Mouse (Mus musculus) heart, embryonic 12.5 days (tissue): ENCODE measurements around the gene Mtif3. TPM values are rescaled to one million over a fixed set of nuclear protein-coding genes. Genes with fewer than 3 reads are reported as not detected.
A peak's percentile ranks its signal among the peaks of the same experiment; 100 is the strongest.
"Not testable (repeated sequence)": the region's sequence is repeated elsewhere in the genome, so short reads cannot be mapped to it uniquely, and the experiment has no call there.

ENCODE experiments used
- ATAC-seq: fragments of 200-750 bp; cut with Nextera tagmentation; 2 replicates; pipeline ENCODE4 v1.8.0; 2017; ENCODE audit warnings: moderate TSS enrichment, moderate library complexity; ENCODE audit not compliant: insufficient number of reproducible peaks, low FRiP score
- H3K27ac ChIP-seq: fragments of 300-500 bp; sonication (generic); 2 replicates; pipeline ENCODE4 v1.5.1; 2016; ENCODE audit warnings: mild to moderate bottlenecking, moderate library complexity; ENCODE audit not compliant: poor library complexity, severe bottlenecking
- H3K27me3 ChIP-seq: fragments of 300-500 bp; sonication (generic); replicated peaks from 2 replicates; pipeline ENCODE4 v1.6.1; 2016; ENCODE audit warnings: mild to moderate bottlenecking, moderate library complexity
- H3K36me3 ChIP-seq: fragments of 300-500 bp; sonication (generic); 2 replicates; pipeline ENCODE4 v1.6.1; 2016; ENCODE audit warnings: mild to moderate bottlenecking, moderate library complexity
- H3K4me1 ChIP-seq: fragments of 300-500 bp; sonication (generic); replicated peaks from 2 replicates; pipeline ENCODE4 v1.6.1; 2016; ENCODE audit warnings: mild to moderate bottlenecking
- H3K4me2 ChIP-seq: fragments of 300-500 bp; sonication (generic); 2 replicates; pipeline ENCODE4 v1.6.1; 2016; ENCODE audit warnings: mild to moderate bottlenecking, moderate library complexity
- H3K4me3 ChIP-seq: fragments of 300-500 bp; sonication (generic); 2 replicates; pipeline ENCODE4 v1.5.1; 2016; ENCODE audit warnings: mild to moderate bottlenecking
- H3K9ac ChIP-seq: fragments of 300-500 bp; sonication (generic); 2 replicates; pipeline ENCODE4 v1.6.1; 2016; ENCODE audit warnings: mild to moderate bottlenecking, moderate library complexity
- H3K9me3 ChIP-seq: fragments of 300-500 bp; sonication (generic); replicated peaks from 2 replicates; pipeline ENCODE4 v1.6.1; 2016; ENCODE audit warnings: mild to moderate bottlenecking, moderate library complexity
- WGBS: fragments of 180-500 bp; shearing (Covaris S2); methylation state at CpG from one replicate; pipeline ENCODE4 v1.1.7; 2016; 5-methylcytosine and 5-hydroxymethylcytosine counted together
- polyA plus RNA-seq: library from polyadenylated mRNA; unstranded; fragments of >200 nt; fragmentation: Nextera tagmentation; extraction: Ambion mirVana; gene quantifications from 2 replicates; pipeline ENCODE4 v1.2.1, GENCODE M21; 2016

Mtif3 gene
- polyA plus RNA-seq, 1 experiment from 2014 or later = 17.1 TPM

- peak; percentile 94 for ATAC-seq
- Histone ChIP-seq H3K4me1 (peaks cover 11% of the 10 kb centered on the region; the same call in 1 of the 2 replicates), H3K27me3 (no peaks in the 10 kb centered on the region), H3K4me3 (peak within 1 kb of the TSS; percentile 81), H3K9me3 (peaks cover 3% of the 10 kb centered on the region; the same call in 1 of the 2 replicates), H3K4me2 (peak within 1 kb of the TSS; percentile 89), H3K27ac (peak within 1 kb of the TSS; percentile 53; the same call in 1 of the 2 replicates), H3K9ac (peak within 1 kb of the TSS; percentile 81), H3K36me3 (peaks cover 32% of the 10 kb centered on the region)
- under 1% methylated on average over 62 of the region's 62 CpGs for WGBS
Measured at GRCm38 (mm10) chr5:146948508-146949088, 15.0 kb downstream of the Mtif3 start, which contains the start of gene Gtf3a. Gene Gtf3a, plus strand, starts transcription at chr5:146948657.

GRCm38 (mm10) chr5:146948041-146948507 lies 15.5 kb downstream of the Mtif3 start:
- H3K4me3 ChIP-seq = peak overlapping the region; percentile 81
- H3K4me2 ChIP-seq = peak overlapping the region; percentile 89
- peak overlapping the region; percentile 53; the same call in 1 of the 2 replicates for H3K27ac ChIP-seq
- H3K27me3 ChIP-seq = no peaks in the 10 kb centered on the region
- H3K9ac ChIP-seq = peak overlapping the region; percentile 81
- ATAC-seq = no peak
- H3K9me3 ChIP-seq = peaks cover 3% of the 10 kb centered on the region; the same call in 1 of the 2 replicates
- peaks cover 11% of the 10 kb centered on the region; the same call in 1 of the 2 replicates for H3K4me1 ChIP-seq
- WGBS = 18% methylated on average over 10 of the region's 10 CpGs
- peaks cover 27% of the 10 kb centered on the region for H3K36me3 ChIP-seq

DNA sequence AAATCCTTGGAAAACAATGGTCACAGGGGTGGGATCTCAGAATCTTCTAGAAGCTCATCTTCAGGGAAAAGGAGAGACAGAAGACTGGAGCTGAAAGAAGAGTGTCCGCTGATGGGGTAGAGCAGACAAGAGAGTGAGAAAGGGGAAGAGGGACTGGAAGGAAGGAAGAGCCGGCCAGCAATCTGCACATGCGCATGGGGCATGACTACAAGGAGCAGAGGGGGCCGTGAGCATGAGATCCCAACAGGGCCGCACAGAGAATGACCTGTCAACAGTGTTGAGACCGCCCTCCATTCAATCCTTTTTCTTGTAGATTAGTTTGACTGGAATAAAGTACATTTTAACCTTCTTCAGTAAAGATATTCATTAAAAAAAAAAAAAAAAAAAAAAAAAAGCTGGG lies 16.1 kb downstream of the Mtif3 start:
- Histone ChIP-seq H3K9me3 (peaks cover 3% of the 10 kb centered on the region; the same call in 1 of the 2 replicates), H3K36me3 (peaks cover 21% of the 10 kb centered on the region), H3K9ac (no peak overlapping the region), H3K4me2 (no peak overlapping the region), H3K27ac (no peak overlapping the region), H3K27me3 (no peaks in the 10 kb centered on the region), H3K4me1 (peaks cover 11% of the 10 kb centered on the region; the same call in 1 of the 2 replicates), H3K4me3 (no peak overlapping the region)
- 82% methylated on average over 6 of the region's 6 CpGs for WGBS
- no peak for ATAC-seq

- 81% methylated on average over 9 of the region's 9 CpGs for WGBS
- Histone ChIP-seq H3K4me2 (no peak overlapping the region), H3K4me3 (no peak overlapping the region), H3K9me3 (peaks cover 3% of the 10 kb centered on the region; the same call in 1 of the 2 replicates), H3K9ac (no peak overlapping the region), H3K36me3 (peaks cover 13% of the 10 kb centered on the region), H3K4me1 (peaks cover 11% of the 10 kb centered on the region; the same call in 1 of the 2 replicates), H3K27ac (no peak overlapping the region), H3K27me3 (no peaks in the 10 kb centered on the region)
- no peak for ATAC-seq
Measured at GRCm38 (mm10) chr5:146946682-146947081, 16.9 kb downstream of the Mtif3 start.

DNA sequence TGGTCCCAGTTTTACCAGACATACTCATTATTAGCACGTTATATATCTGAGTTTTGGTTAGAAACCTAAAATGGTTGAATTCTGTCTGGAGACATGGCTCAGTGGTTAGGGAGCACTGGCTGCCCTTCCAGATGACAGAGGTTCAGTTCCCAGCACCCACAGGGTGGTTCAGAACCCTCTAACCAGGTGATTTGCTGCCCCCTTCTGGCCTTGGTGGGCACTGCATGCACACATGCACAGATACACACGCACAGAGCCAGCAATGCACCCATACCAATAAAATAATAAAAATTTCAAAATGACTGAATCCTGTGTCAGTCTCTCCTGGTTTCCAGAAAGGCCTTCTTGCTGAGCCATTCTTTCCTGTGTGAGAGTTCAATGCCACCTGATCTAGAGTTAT lies 19.0 kb downstream of the Mtif3 start:
- H3K4me3 ChIP-seq = no peak overlapping the region
- peaks cover 3% of the 10 kb centered on the region; the same call in 1 of the 2 replicates for H3K9me3 ChIP-seq
- no peak for ATAC-seq
- no peak overlapping the region for H3K27ac ChIP-seq
- no peak overlapping the region for H3K9ac ChIP-seq
- peaks cover 4% of the 10 kb centered on the region; the same call in 1 of the 2 replicates for H3K4me1 ChIP-seq
- H3K36me3 ChIP-seq = no peaks in the 10 kb centered on the region
- no peaks in the 10 kb centered on the region for H3K27me3 ChIP-seq
- H3K4me2 ChIP-seq = no peak overlapping the region
- 92% methylated on average over 2 of the region's 2 CpGs for WGBS

DNA sequence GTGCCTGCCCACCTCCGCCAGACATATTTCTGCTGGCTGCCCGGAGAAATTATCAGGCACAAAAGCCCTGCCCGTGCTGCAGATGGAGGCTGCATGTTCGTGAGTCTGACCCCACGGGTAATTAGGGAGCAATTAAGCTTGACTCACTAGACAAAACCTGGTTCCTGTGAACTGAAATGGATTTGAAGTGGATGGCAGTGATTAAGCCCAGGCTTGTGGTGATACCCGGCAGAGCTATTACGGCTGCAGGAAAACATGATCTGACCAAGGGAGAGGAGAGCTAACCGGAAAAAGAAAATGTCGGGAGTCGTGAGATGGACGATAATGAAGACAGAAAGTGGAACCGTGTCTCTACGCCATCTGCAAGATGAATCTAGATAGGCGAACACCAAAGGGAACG lies 20.6 kb downstream of the Mtif3 start:
- WGBS = 76% methylated on average over 15 of the region's 15 CpGs
- no peaks in the 10 kb centered on the region for H3K36me3 ChIP-seq
- H3K27ac ChIP-seq = no peak overlapping the region
- no peak overlapping the region for H3K4me3 ChIP-seq
- peaks cover 9% of the 10 kb centered on the region for H3K9me3 ChIP-seq
- no peak overlapping the region for H3K9ac ChIP-seq
- H3K4me2 ChIP-seq = no peak overlapping the region
- H3K4me1 ChIP-seq = no peaks in the 10 kb centered on the region
- ATAC-seq = no peak
- H3K27me3 ChIP-seq = no peaks in the 10 kb centered on the region

GRCm38 (mm10) chr5:146941939-146942338 lies 21.7 kb downstream of the Mtif3 start:
- H3K27ac ChIP-seq, ATAC-seq, H3K9me3 ChIP-seq, H3K36me3 ChIP-seq, H3K4me1 ChIP-seq, H3K4me3 ChIP-seq, H3K27me3 ChIP-seq, H3K4me2 ChIP-seq, H3K9ac ChIP-seq: not testable (repeated sequence)
- WGBS = 55% methylated on average over 2 of the region's 2 CpGs

GRCm38 (mm10) chr5:146940219-146940618 lies 23.4 kb downstream of the Mtif3 start:
- no peaks in the 10 kb centered on the region; the same call in 1 of the 2 replicates for H3K27me3 ChIP-seq
- H3K27ac ChIP-seq = no peak overlapping the region
- no peaks in the 10 kb centered on the region for H3K36me3 ChIP-seq
- WGBS = 24% methylated on average over 7 of the region's 7 CpGs
- H3K9ac ChIP-seq = no peak overlapping the region
- ATAC-seq = no peak
- no peak overlapping the region for H3K4me3 ChIP-seq
- no peak overlapping the region for H3K4me2 ChIP-seq
- H3K9me3 ChIP-seq = peaks cover 9% of the 10 kb centered on the region
- no peaks in the 10 kb centered on the region for H3K4me1 ChIP-seq

GRCm38 (mm10) chr5:146939109-146939796 lies 24.3 kb downstream of the Mtif3 start:
- Histone ChIP-seq H3K4me1 (no peaks in the 10 kb centered on the region), H3K9ac (no peak overlapping the region), H3K9me3 (peaks cover 6% of the 10 kb centered on the region; the same call in 1 of the 2 replicates), H3K4me3 (no peak overlapping the region), H3K4me2 (no peak overlapping the region), H3K27me3 (no peaks in the 10 kb centered on the region; the same call in 1 of the 2 replicates), H3K36me3 (no peaks in the 10 kb centered on the region), H3K27ac (no peak overlapping the region)
- ATAC-seq = no peak
- WGBS = 82% methylated on average over 16 of the region's 16 CpGs

GRCm38 (mm10) chr5:146937541-146938503 lies 25.8 kb downstream of the Mtif3 start:
- Histone ChIP-seq H3K9ac (no peak overlapping the region), H3K27ac (no peak overlapping the region), H3K36me3 (no peaks in the 10 kb centered on the region), H3K4me2 (no peak overlapping the region), H3K27me3 (no peaks in the 10 kb centered on the region; the same call in 1 of the 2 replicates), H3K4me3 (no peak overlapping the region), H3K9me3 (peaks cover 6% of the 10 kb centered on the region; the same call in 1 of the 2 replicates), H3K4me1 (no peaks in the 10 kb centered on the region)
- 80% methylated on average over 32 of the region's 32 CpGs for WGBS
- ATAC-seq = no peak
